Mouse (Mus musculus) heart, postnatal 4 days (tissue): ENCODE results near the gene Gm11492. TPM values are rescaled to one million over a fixed set of nuclear protein-coding genes. Genes with fewer than 3 reads are reported as not detected.

Experiments used
- DNase-seq: peaks from one replicate; pipeline ENCODE4 v3.0.0; 2021
- total RNA-seq, 2 experiments: library from RNA; stranded (reverse); gene quantifications; 2 replicates each; pipeline ENCODE4 v1.2.3; 2021

The Gm11492 gene
- total RNA-seq, 2 experiments from 2014 or later, result not detected

GRCm38 (mm10) chr11:87579713-87580112 lies 13.3 kb downstream of the Gm11492 start:
- DNase-seq, result no peak

GRCm38 (mm10) chr11:87580543-87581085 lies 14.2 kb downstream of the Gm11492 start:
- DNase-seq, result no peak

GRCm38 (mm10) chr11:87581161-87581865 lies 14.9 kb downstream of the Gm11492 start:
- DNase-seq, result no peak

- no peak for DNase-seq
These were observed 15.7 kb downstream of the Gm11492 start for GRCm38 (mm10) chr11:87581933-87582710.

DNA sequence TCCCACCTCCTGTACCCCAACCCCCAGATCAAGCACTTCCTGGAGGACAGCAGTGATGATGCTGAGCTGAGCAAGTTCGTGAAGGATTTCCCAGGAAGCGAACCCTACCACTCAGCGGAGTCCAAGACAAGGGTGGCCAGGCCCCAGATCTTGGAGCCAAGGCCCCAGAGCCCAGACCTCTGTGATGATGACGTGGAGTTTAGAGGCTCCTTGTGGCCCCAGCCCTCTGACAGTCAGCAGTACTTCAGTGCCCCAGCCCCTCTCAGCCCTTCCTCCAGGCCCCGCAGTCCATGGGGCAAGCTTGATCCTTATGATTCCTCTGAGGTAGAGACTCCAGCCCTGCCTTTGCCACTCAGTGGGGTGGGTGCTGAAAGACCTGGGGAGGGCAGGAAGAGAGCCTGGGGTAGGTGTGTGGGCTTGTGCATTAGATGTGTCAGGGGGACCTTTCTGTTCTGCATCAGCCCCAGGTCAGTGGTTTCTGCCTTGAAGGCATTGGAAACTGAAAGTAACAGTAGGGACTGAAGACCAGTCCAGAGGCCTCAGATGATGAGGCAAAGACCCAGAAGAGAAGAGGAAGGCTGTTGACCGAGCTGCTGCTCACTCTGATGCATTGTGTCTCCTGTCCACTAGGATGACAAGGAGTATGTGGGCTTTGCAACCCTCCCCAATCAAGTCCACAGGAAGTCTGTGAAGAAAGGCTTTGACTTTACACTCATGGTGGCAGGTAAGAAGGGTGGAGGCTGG lies 17.0 kb downstream of the Gm11492 start:
- no peak for DNase-seq

- peak; percentile 64 for DNase-seq
These were observed 18.5 kb downstream of the Gm11492 start for GRCm38 (mm10) chr11:87584711-87585505.

GRCm38 (mm10) chr11:87587211-87587874 lies 20.9 kb downstream of the Gm11492 start:
- DNase-seq, result no peak

DNA sequence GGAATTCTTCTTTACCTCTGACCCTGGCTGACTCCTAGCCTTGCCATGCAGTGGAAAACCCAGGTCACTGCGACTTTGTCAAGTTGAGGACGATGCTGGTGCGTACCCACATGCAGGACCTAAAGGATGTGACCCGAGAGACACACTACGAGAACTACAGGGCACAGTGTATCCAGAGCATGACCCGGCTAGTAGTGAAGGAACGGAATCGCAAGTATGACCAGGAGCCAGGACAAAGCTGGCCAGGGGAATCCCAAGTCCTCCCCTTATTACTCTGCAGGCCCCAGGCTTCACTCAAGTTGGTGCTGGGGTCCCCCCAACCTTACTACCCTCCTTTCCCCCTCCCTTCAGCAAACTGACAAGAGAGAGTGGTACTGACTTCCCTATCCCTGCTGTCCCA lies 23.2 kb downstream of the Gm11492 start:
- DNase-seq, result no peak

DNA sequence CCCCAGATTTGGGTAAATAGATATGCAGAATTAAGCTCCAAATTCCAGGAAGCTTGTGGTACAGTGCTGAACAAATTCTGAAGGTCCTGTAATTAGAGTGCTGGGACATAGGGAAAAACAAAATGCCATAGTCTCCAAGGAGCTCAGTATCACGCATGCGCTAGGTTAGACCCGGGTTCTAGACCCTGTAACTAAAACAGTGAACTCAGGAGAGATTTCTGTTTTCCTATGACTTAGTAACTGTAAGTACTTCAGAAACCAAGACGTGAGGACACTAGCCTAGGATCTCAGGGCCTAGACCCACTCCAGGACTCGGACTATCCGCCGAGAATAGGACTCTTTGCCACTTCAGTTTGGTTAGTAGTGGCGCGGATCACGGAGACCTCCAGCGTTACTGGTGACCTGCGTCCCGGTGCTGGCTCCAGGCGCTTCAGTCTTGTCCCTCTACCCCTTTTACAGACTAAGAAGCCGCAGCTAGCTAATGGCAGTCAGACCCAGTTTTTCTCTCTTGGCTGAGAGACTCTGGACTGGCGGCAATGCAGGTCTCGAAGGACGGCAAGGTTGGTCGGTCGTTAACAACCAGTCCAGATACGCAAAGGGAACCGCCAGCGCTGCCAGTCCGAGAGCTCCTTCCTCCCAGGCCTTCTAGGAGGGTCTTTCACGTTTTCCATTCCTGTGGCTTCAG lies 24.5 kb downstream of the Gm11492 start:
- peak; percentile 47 for DNase-seq

GRCm38 (mm10) chr11:87591526-87592353 lies 25.3 kb downstream of the Gm11492 start, which contains the start of gene Mtmr4:
Gene Mtmr4, plus strand, starts transcription at chr11:87592162.
- DNase-seq, result peak; percentile 99

DNA sequence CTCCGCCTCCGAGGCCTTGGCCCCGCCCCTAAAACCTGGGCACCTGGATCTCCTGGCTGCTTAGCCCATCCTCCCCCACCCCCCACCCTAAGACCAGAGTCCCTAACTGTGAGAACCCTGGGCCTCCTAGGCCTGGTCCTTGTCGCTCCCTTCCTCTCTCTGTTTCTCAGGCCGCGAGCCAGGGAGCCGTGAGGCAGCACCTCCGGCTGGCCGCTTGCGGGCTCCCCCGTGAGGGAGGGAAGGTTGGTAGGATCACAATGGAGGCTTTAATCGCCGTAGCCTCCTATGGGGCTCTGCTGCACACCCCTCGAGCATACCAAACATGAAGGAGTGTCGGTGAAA lies 25.9 kb downstream of the Gm11492 start:
- DNase-seq, result no peak

GRCm38 (mm10) chr11:87592713-87593598 lies 26.5 kb downstream of the Gm11492 start:
- peak; percentile 4 for DNase-seq

GRCm38 (mm10) chr11:87595327-87595841 lies 28.9 kb downstream of the Gm11492 start:
- DNase-seq, result peak; percentile 86

DNA sequence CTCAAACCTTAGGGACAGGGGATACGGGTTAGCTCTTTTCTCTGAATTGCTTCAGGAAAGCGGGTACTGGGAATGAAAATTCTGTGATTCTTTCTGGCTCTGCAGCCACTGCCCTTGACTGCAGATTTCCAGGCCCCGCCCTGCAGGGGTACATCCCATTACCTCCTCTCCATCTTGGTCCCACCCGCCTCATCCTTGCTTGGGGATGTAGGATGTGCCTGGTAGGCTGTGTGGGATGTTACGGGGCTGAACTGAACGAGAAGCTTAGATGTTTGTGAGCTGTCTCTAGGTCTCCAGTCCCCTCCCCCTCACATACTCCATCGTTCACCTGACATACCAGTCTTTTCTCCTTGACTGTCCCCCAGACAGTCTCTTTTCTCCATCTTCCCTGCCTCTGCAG lies 29.5 kb downstream of the Gm11492 start:
- DNase-seq, result peak; percentile 12

- DNase-seq, result peak; percentile 3
These were observed 30.0 kb downstream of the Gm11492 start for GRCm38 (mm10) chr11:87596492-87596891.

- peak; percentile 3 for DNase-seq
These were observed 30.6 kb downstream of the Gm11492 start for GRCm38 (mm10) chr11:87597061-87597460.

DNA sequence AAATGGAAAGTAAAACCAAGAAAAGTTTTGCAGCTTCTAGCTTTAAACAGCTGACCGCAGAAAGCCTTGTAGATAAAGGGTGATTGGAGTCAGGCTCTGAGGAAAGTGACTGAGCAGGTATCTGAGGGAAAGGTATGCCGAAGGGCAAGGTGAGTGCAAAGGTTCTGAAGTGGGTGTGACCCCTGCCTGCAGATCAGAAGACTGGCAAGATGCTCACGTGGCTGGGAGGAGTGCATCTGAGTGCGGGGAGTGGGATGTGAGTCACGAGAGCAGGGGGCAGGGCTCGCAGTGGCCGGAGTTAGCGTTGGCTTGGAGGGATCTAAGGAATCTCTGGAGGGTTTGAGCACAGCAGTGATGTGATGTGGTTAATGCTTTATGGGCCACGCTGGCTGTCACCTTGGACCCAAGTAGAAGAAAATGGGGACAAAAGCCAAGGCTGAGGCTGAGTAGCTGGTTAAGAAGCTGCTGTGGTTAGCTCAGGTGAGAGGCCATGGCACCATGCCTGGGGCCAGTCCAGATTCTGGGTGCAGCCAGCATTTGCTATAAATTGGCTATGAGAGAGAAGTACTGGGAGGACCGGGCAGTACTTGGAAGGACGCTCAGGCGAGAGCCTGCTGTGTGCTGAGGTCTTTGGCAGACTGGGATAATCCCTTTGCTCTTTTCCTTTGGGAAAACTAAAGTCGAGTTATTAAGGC lies 33.1 kb downstream of the Gm11492 start:
- no peak for DNase-seq

- no peak for DNase-seq
These were observed 33.9 kb downstream of the Gm11492 start for GRCm38 (mm10) chr11:87600322-87600853.
